Mouse (Mus musculus): Measurements from ENCODE around the gene Snx9.

DNA sequence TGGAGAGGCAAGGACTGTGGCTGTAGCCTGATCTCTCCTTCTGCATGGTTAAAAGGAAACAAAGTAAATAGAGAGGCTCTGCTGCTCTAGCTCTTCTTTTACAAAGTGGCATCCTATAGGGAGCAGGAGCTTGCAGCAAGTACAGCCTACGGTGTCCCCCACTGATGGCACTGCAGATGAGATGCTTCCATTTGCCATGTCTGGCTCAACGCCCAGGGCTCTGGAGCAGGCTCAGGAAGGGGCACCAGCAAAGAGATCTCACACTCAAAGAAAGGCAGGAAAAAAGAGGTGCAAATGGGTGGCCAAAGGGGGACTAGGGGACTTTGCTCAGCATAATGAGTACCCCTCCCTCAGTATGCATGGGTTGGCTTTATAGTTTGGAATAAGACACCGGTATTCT, 7.0 kb upstream of the Snx9 start:
- TF ChIP-seq CTCF (IDR thresholded peaks at IDR 0.05; ENCODE audit: low read depth, low read length) = no peak
- TF ChIP-seq GATA1 (IDR thresholded peaks at IDR 0.05; ENCODE audit: borderline replicate concordance, low read length) = no peak
- no peak for TF ChIP-seq TAL1 (conservative IDR thresholded peaks at IDR 0.05; ENCODE audit: low read depth, low read length)

All from G1E (cell line).